Mouse (Mus musculus) megakaryocyte, embryonic 14.5 days (primary cell): ENCODE results near the gene Ociad2.

Source experiments
- FLI1 ChIP-seq: IDR thresholded peaks from 2 replicates; pipeline ENCODE4 v1.6.1; 2012; ENCODE audit warnings: low read length, inconsistent platforms, mixed read lengths
- GATA1 ChIP-seq: IDR thresholded peaks from 3 replicates; pipeline ENCODE4 v1.6.1; 2012; ENCODE audit warnings: mixed read lengths, low read length, inconsistent platforms, borderline replicate concordance

GRCm38 (mm10) chr5:73383647-73383970 lies 42.8 kb upstream of the Ociad2 start:
- no peak for TF ChIP-seq GATA1
- TF ChIP-seq FLI1, result no peak
